Mouse (Mus musculus) small intestine, adult 2 months (tissue): Measurements from ENCODE around the gene Zdhhc12.

ENCODE experiments used
- CTCF ChIP-seq: fragments of 200-500 bp; IDR thresholded peaks from 2 replicates; pipeline ENCODE4 v1.5.1; 2012; ENCODE audit warnings: low read depth, mild to moderate bottlenecking, control low read depth, inconsistent platforms, low read length, moderate library complexity, mixed read lengths; ENCODE audit not compliant: insufficient replicate concordance, insufficient read length; ENCODE audit errors: extremely low read depth
- POLR2A ChIP-seq: fragments of 200-500 bp; IDR thresholded peaks from 2 replicates; pipeline ENCODE4 v1.6.1; 2012; ENCODE audit warnings: low read depth, mild to moderate bottlenecking, control low read depth, inconsistent platforms, low read length, moderate library complexity

DNA sequence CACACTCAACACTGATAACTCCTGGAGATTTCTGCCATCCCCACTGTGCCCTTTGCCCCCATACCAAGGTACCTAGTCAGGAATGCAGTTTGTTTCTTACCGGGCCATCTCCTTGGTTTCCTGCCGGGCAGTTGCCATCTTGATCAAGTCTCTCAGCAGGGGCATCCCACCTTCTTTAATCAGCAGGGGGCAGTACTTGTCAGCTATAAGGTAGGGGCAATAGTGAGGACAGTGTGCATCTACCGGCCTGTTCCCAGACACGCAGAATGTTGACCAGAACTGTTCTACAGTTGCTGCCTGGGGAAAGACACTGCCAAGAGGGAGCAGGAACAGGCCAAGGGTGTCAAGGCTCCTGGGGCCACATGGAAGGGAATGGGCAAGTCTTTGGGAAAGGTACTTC lies 6.8 kb upstream of the Zdhhc12 start:
- no peak for TF ChIP-seq POLR2A
- TF ChIP-seq CTCF, result no peak
